Mouse (Mus musculus) CH12F3 (cell line): Measurements from ENCODE around the gene Vil1.

Experiments used
- in situ Hi-C: fragments of 300-500 bp; cut with MboI; formaldehyde crosslinking; loops from 2 replicates; pipeline ENCODE4 v1.14.3; 2020; ENCODE audit warnings: low sequenced_read_pairs

The Vil1 gene

DNA sequence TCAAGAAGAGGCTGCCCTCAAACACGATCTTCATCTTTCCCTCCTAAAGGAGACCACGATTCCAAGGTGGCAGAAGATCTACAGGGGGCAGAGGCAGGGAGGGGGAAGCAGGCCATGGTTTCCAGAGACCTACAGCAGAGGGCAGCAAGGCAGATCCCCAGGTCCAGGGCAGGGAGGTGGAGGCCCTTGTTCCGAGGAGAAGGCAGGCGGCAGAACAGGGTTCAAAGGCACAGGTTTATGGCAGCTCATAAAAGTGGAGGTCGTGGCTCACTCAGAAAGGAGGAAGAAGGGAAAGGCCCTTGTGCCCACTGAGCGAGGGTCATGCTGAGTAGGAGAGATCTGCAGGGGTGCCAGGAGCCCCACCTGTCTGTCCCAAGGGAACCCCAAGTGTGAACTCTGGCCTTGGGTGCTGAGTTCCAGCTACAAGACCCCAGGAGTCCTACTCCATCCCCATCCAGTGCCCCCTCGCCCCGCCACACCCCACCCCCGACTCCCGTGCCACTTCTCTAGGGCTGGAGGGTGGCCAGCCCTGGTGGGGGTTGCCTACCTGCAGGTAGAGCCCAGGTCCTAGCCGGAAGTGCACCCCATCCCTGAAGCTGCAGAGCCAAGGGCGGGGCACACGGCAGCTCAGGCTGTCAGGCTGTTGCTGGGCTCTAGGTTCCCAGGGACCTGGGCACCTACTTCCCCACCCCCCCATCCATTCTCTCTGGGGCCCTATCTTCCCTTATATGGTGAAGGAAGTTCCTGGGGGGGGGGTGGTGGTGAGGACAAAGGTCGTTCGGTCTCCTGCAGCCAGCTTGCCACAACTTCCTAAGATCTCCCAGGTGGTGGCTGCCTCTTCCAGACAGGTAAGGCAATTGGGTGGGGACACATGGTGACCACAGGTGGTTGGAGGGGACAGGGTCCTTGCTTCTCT lies at the start of gene Vil1:
TSS of gene Vil1 (plus strand) at position 788 of the 916 bp plus-strand sequence.
- in situ Hi-C loops: loop anchor here (5.0 kb wide), 1 partner anchor 38 kb away; no protein-coding TSS in a partner anchor

DNA sequence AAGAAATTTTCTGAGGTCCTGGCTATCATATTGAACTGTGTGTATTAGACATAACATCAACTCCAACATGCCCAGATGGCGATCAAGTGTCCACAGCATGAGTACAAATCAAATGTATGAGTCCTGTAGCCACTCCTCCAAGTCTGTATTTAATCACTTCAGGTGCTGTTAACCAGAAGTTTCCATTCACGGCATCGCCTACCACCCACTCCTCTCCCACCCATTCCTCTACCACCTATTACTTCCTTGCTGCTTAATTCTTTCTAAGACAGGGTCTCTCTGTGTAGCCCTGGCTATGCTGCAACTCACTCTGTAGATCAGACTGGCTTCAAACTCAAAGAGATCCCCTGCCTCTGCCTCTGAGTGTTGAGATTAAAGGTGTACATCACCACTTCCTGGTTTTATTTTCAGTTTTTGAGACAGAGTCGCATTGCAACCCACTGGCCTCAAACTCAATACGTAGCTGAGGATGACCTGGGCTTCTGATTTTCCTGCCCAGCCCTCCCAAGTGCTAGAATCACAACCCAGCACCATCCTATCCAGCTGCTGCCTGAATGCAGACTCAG lies 49.1 kb upstream of the Vil1 start:
- in situ Hi-C loops: no loop called here

DNA sequence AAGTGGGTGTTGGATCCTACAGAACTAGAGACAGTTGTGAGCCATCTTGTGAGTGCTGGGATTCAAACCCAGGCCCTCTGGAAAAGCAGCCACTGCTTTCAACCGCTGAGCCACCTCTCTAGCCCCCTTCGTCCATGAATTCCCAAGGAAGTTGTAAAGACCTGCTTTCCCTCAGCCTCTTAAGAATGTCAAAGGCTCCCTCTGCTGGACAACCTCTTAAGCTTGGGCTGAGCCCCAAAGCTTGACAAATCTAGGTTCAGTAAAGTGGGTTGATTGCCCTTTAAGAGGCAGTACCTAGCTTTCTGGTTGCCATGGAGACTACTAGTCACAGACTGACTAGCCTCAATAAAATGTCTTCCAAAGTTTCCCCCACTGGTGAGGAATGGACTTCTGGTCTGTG lies 47.4 kb upstream of the Vil1 start, which contains the start of gene Catip:
TSS of gene Catip (plus strand) at position 297 of the 400 bp plus-strand sequence.
- in situ Hi-C loops: no loop called here

DNA sequence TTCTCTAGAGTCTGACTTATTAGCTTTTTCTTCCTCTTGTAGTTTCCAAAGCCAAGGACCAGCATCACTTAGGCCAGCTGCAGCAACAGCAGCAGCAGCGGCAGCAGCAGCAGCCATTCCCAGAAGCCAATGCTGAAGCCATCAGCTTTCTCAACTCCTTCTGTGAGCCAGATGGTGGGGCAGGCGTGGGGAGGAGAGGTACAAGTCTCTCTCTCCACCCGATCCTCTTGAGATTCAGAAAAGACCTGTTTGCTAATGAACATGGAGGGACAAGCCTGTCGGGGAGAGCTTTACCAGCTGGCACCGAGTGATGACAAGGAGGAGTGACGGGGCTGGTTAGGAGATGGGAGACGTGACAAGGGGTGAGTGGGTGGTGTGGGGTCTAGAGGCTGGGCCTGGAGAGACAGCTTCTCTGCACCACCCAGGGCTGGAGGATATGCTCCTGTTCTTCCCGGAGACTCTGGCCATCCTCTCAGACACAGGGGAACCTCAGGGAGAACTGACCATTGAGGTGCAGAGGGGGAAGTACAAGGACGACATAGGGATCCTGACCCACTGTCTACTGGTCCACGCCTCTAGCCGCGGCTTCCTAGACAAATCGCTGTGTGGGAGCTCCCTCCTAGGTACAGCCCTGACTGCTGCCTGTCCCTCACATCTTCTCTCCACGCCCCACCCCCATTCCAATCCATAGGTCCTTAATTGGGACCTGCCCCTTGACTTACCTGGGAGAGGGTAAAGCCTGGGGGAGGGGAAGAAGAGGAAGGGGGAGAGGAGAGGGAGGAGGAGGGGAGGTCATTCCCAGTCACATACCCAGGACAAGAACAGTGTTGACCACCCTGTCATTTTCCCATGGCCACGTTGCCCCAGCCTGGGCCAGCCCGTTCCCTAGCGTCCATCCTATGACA lies 46.6 kb upstream of the Vil1 start:
- in situ Hi-C loops: no loop called here

DNA sequence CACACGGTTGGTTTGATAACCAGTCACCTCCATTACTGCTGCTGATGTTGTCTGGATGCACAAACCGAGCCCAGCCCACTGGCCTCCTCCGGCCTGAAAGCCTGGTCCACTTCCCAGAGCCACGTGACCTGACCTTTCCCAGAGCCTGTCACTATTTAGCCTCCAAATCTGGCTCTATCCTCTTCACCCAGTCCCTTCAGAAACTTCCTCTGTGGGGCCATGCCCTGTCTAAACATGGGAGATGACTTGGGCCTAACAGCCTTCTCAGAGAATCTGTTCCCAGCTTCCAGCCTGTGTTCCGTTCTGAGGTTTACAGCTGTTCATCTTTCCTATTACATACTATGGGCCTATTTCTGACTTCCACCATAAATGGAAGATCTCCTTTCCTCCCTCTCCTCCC lies 45.7 kb upstream of the Vil1 start:
- in situ Hi-C loops: no loop called here

DNA sequence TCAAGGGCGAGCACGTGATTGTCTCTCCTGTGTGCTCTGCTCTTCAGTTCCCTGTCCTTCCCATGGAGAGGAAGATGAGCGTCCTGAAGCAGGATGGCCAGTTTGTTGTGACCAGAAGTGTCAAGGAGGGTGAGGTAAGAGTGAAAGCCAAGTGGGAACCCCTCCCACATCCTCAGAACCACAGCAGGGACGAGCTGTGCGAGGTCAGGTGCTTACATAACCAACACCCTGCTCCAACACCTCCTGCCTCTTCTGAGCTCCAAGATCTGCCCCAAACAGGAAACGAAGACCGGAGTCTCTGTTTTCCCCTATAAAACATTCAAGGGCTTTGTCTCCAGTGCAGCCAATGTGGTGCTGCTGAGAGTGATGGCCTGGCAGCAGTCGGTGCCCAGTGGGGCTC lies 44.9 kb upstream of the Vil1 start:
- in situ Hi-C loops: no loop called here

DNA sequence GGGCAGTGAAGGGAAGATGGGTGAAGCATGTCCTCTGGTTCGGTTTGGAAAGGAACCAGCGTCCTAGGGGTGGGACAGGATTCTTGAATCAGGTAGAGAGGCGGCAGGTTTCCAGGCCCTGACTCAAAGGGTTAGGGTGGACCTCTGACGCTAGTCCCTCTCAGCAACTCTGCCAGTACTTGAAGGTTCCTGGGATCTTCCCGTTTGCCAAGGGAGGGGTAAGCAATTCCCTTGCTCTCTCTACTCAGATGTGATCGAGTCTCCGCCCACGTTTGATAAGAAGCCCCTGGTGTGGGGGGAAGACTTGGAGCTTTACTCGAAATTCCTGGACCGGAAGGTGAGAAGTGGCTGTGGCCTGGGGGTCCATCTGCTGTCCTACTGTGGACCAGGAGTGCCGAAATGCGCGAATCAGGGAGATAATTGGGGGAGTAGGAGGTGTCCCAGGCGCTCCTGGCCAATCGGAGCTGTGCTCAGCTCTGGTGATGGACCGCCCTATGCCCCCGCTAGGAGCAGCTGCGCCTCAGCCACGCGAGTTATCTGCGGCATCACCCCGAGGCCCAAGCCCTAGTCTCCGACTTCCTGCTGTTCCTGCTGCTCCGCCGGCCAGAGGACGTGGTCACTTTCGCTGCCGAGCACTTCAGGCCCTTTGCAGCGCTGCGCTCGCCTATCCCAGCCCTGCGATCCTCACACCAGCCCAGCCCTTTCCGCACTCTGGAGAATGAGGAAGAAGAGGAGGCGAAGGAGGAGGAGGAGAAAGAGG lies 41.1 kb upstream of the Vil1 start:
- in situ Hi-C loops: no loop called here

DNA sequence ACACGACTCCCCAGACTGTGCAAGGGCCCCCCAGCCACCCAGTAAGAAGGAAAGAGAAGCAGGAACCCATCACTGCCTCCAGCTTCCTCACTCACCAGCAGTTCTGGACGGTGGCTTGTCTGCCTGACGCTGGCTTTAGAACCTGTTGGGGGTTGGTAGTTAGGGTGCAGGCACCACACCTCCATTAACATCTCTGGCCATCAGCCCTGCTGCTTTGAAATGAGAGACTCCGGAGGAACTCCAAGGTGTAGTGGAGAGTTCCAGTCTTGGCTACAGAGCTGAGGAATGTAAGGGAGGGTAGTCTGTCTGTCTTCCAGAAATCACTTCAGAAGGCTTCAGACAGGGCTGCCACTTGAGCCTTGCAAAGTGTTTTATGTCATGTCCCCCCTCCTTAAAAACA lies 39.1 kb upstream of the Vil1 start:
- in situ Hi-C loops: no loop called here

DNA sequence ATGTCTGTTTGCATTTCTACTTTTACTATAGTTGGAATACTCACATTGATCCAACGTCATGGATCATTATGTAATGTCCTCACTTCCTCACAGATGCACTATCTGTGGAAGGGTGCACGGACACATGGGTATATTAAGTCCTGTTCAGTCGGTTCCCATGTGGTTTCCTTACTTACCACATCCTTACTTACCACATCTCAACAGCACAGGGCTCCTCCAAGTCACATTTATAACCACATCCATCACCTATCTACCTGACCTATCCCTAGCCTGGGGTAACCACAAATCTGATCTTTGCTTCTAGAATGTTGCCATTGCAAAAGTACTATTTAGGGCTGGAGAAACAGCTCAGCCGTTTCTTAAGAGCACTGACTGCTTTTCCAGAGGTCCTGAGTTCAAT lies 35.8 kb upstream of the Vil1 start:
- in situ Hi-C loops: no loop called here

DNA sequence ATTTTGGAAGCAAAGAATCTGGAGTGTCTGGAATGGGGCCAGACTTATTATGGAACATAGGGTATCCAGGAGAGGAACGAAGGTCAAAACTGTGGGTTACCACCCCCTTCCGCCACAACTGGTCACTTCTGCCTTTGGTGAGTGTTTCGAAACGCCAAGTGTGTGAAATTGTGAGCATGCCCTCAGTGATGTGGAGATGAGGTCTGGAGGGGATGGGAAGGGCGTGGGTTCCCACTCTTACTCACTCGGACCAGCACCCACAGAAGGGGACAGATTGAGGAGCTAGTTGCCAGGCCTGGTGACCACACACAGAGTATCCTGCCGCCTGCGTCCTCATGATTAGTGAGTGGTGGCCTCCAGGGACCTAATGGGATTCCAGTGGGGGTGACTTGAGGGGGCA lies 34.2 kb upstream of the Vil1 start, which contains the start of gene Slc11a1:
TSS of gene Slc11a1 (plus strand) at position 216 of the 400 bp plus-strand sequence.
- in situ Hi-C loops: no loop called here

DNA sequence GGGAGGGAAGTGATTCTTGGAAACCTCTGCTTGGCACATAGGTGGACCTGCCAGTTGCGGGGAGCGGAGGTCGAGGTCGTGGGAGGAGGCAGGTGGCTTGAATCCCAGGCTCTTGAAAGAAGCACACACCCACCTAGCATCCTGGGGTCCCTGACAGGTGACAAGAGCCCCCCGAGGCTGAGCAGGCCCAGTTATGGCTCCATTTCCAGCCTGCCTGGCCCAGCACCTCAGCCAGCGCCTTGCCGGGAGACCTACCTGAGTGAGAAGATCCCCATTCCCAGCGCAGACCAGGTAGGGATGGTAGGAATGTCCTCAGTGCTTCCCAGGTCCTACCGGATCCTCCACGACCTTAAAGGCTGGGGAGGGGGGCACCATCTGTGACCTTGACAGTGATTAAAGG lies 33.6 kb upstream of the Vil1 start:
- in situ Hi-C loops: no loop called here

DNA sequence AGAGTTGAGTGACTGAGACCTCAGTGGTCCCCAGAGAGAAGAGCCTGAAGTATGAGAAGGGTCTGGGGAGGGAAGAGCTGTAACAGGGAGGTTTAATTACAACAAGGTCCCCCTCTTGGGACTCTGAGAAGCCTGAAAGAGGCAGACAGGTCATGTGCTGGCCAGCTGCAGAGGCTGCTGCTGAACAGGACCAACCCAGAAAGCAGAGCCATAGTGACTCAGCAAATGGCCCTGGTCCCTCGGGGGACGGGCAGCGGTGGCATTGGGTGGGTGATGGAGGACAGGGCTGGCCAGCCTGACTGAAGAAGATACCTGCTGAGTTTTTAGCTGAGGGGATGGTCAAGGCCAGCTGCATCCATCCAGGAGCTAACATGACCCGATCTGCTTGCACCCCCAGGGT lies 32.8 kb upstream of the Vil1 start:
- in situ Hi-C loops: no loop called here

DNA sequence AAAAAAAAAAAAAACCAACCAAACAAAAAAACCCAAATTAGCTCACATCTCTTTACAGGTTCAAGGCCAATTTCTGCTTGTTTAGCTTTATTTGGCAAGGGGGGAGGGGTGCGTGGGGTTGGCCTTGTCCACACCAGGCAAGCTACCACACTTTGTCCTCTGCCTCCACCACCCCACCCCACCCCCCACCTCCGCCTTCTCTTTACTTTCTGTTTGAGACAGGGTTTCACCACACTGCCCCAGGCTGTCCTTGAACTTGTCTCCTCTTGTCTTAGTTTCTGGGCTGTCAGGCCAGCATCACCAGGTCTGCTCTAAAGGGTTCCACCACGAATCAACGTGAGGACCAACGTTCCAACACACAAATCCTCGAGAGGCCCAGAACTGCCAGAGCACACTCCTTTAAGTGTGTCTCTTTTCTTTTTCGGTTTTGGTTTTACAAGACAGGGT lies 30.1 kb upstream of the Vil1 start:
- in situ Hi-C loops: no loop called here

DNA sequence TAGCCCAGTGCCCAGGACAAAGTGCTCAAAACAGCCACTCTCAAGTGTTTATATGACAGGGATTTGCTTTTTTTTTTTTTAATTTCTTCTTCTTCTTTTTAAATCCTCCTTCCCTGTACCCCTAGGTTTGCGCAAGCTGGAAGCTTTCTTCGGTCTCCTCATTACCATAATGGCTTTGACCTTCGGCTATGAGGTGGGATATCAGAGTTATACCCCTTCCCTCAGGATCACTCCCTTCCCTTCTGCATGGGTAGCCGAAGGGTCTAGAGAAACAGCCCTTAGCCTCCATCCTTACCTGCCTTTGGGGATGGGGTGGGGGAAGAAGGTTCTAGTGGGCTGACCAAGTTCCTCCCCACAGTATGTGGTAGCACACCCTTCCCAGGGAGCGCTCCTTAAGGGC lies 28.7 kb upstream of the Vil1 start:
- in situ Hi-C loops: no loop called here

DNA sequence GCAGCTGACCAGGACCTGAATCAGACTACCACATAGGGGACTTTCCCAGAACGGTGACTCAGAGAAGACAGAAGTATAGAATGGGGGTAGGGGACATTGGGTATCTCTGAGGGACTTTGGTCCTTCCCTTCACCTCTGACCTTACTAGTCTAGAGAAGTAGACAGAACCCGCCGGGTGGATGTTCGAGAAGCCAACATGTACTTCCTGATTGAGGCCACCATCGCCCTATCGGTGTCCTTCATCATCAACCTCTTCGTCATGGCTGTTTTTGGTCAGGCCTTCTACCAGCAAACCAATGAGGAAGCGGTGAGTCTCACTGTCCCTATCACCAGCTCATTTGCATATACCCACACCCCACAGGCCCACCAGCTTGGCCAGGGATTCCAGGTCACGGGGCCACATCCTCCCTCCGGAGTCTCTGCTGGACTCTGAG lies 27.6 kb upstream of the Vil1 start:
- in situ Hi-C loops: no loop called here

DNA sequence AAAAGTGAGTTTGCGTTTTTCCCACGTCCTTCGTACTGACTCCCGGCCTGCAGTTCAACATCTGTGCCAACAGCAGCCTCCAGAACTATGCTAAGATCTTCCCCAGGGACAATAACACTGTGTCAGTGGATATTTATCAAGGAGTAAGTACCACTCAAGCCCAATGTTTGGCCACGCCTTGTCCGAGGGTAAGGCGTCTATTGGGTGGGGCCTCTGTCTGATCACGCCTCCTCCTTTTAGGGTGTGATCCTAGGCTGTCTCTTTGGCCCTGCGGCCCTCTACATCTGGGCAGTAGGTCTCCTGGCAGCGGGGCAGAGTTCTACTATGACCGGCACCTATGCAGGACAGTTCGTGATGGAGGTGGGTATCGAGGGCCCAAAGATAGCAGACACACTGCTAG lies 25.8 kb upstream of the Vil1 start:
- in situ Hi-C loops: no loop called here

DNA sequence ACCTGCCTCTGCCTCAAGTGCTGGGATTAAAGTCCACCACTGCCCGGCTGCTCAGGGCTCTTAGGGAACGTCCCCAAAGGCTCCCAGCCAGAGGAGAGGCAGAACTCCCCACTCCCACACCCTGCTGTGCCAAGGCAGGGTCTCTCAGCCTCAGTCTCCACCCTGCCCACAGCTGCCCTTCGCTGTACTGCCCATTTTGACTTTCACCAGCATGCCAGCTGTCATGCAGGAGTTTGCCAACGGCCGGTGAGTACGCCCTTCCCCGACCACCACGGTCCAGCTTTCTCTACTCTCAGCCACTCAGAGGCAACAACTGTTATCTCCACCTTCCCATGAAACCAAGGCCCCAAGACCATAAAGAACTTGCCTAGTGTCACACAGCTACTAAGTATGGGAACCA lies 24.7 kb upstream of the Vil1 start:
- in situ Hi-C loops: no loop called here

DNA sequence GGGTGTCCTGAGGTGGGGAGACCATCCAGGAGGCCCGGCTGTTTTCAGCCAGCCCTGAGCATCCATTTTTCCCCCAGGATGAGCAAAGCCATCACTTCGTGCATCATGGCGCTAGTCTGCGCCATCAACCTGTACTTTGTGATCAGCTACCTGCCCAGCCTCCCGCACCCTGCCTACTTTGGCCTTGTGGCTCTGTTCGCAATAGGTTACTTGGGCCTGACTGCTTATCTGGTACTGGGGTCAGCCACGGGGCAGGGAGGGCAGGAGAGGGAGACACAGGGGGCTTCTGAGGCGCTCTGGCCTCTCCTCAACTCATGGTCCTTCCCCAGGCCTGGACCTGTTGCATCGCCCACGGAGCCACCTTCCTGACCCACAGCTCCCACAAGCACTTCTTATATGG lies 24.1 kb upstream of the Vil1 start:
- in situ Hi-C loops: no loop called here

DNA sequence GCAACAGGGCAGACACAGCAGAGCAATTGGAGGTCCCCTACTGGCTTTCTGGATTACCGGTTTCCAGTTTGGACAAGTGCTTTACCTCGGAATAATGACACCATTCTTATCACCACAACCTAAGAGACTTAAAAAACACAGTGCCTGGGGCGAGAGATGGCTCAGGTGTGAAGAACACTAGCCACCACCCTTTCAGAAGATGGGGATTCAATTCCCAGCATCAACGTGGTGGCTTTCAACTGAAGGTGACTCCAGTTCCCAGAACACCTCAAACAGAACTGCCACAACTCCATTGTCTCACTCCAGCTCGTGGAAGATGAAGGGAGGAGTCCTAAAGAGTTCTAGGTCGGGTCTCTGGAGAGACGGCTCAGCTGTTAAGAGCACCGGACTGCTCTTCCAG lies 23.6 kb upstream of the Vil1 start:
- in situ Hi-C loops: no loop called here

DNA sequence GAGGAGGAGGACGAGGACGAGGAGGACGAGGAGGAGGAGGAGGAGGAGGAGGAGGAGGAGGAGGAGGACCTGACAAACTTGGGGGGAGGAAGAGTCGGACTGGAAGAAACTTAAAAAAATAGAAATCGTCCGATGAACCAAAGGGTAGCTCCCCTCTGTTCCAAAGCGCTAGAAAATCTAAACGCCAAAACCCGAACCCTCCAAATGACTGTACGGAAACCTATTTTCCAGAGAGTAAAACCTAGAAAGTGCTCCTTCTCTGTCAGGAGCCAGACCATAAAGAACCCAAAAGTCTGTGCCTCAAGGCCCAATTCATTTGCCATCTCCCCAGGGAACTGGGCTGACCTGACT lies 22.8 kb upstream of the Vil1 start:
- in situ Hi-C loops: no loop called here
